Mouse (Mus musculus) heart, postnatal 0 days (tissue): Measurements from ENCODE around the gene Cpm.

Experiments used
- CTCF ChIP-seq: IDR thresholded peaks from 2 replicates; pipeline ENCODE4 v1.5.1; 2016; ENCODE audit warnings: antibody characterized with exemption, control low read depth, low read depth
- EP300 ChIP-seq: IDR thresholded peaks from 2 replicates; pipeline ENCODE4 v1.6.1; 2016; ENCODE audit warnings: antibody characterized with exemption, low read depth

- TF ChIP-seq CTCF (no peak), EP300 (no peak)
These were observed 56.0 kb downstream of the Cpm start for GRCm38 (mm10) chr10:117685171-117685848.
